Mouse (Mus musculus) ZHBTc4 (cell line): ENCODE results near the gene Lrrc75b.
A peak's percentile ranks its signal among the peaks of the same experiment; 100 is the strongest.

ENCODE experiments used
- DNase-seq: peaks from one replicate; pipeline ENCODE4 v3.0.0-alpha.2; 2011; ENCODE audit warnings: low read depth, low spot score

Gene Lrrc75b

GRCm38 (mm10) chr10:75559676-75560548 lies at the start of gene Lrrc75b:
Gene Lrrc75b (minus strand): TSS chr10:75560330.
- DNase-seq, result peak; percentile 44

GRCm38 (mm10) chr10:75608975-75609374 lies 48.8 kb upstream of the Lrrc75b start:
- DNase-seq, result no peak

GRCm38 (mm10) chr10:75607253-75607652 lies 47.1 kb upstream of the Lrrc75b start:
- no peak for DNase-seq

GRCm38 (mm10) chr10:75605162-75605846 lies 45.2 kb upstream of the Lrrc75b start:
- DNase-seq, result peak; percentile 84

GRCm38 (mm10) chr10:75600189-75600730 lies 40.1 kb upstream of the Lrrc75b start:
- DNase-seq, result no peak

GRCm38 (mm10) chr10:75595981-75596380 lies 35.9 kb upstream of the Lrrc75b start:
- no peak for DNase-seq

GRCm38 (mm10) chr10:75592585-75592984 lies 32.5 kb upstream of the Lrrc75b start:
- DNase-seq, result no peak

GRCm38 (mm10) chr10:75591211-75591894 lies 31.2 kb upstream of the Lrrc75b start:
- DNase-seq, result no peak

- no peak for DNase-seq
Observed at GRCm38 (mm10) chr10:75589651-75590050, 29.5 kb upstream of the Lrrc75b start.

GRCm38 (mm10) chr10:75589129-75589528 lies 29.0 kb upstream of the Lrrc75b start, which contains the start of gene Ggt5:
Gene Ggt5 (plus strand): TSS chr10:75589340.
- DNase-seq, result no peak

GRCm38 (mm10) chr10:75588336-75588735 lies 28.2 kb upstream of the Lrrc75b start:
- no peak for DNase-seq

- no peak for DNase-seq
Observed at GRCm38 (mm10) chr10:75587781-75588180, 27.7 kb upstream of the Lrrc75b start.

- DNase-seq, result no peak
Observed at GRCm38 (mm10) chr10:75586553-75586879, 26.4 kb upstream of the Lrrc75b start.

- peak; percentile 92 for DNase-seq
Observed at GRCm38 (mm10) chr10:75585876-75586552, 25.9 kb upstream of the Lrrc75b start.

GRCm38 (mm10) chr10:75579129-75579528 lies 19.0 kb upstream of the Lrrc75b start:
- no peak for DNase-seq

- no peak for DNase-seq
Observed at GRCm38 (mm10) chr10:75573965-75574364, 13.8 kb upstream of the Lrrc75b start.

GRCm38 (mm10) chr10:75573181-75573580 lies 13.1 kb upstream of the Lrrc75b start:
- no peak for DNase-seq

GRCm38 (mm10) chr10:75571937-75572336 lies 11.8 kb upstream of the Lrrc75b start:
- DNase-seq, result no peak

GRCm38 (mm10) chr10:75570981-75571657 lies 11.0 kb upstream of the Lrrc75b start:
- DNase-seq, result no peak

GRCm38 (mm10) chr10:75568851-75569250 lies 8.7 kb upstream of the Lrrc75b start:
- DNase-seq, result no peak

- no peak for DNase-seq
Observed at GRCm38 (mm10) chr10:75568441-75568840, 8.3 kb upstream of the Lrrc75b start.
